Mouse (Mus musculus) embryonic facial prominence, embryonic 10.5 days (tissue): ENCODE data around the gene Slc37a3. TPM values are rescaled to one million over a fixed set of nuclear protein-coding genes. Genes with fewer than 3 reads are reported as not detected.

Experiments used
- DNase-seq: peaks from one replicate; pipeline ENCODE4 v3.0.0-alpha.2; 2017; ENCODE audit warnings: low spot score
- H3K27ac ChIP-seq: fragments of 300-500 bp; sonication (generic); replicated peaks from 2 replicates; pipeline ENCODE4 v1.5.1; 2016; ENCODE audit warnings: mild to moderate bottlenecking
- H3K27me3 ChIP-seq: fragments of 300-500 bp; sonication (generic); replicated peaks from 2 replicates; pipeline ENCODE4 v1.6.1; 2016; ENCODE audit warnings: low read depth, mild to moderate bottlenecking; ENCODE audit not compliant: poor library complexity, severe bottlenecking
- H3K36me3 ChIP-seq: fragments of 300-500 bp; sonication (generic); replicated peaks from 2 replicates; pipeline ENCODE4 v1.6.1; 2016; ENCODE audit warnings: mild to moderate bottlenecking, moderate library complexity
- H3K4me1 ChIP-seq: fragments of 300-500 bp; sonication (generic); 2 replicates; pipeline ENCODE4 v1.6.1; 2016
- H3K4me3 ChIP-seq: fragments of 300-500 bp; sonication (generic); 2 replicates; pipeline ENCODE4 v1.5.1; 2016; ENCODE audit warnings: mild to moderate bottlenecking, moderate library complexity
- H3K9me3 ChIP-seq: fragments of 300-500 bp; sonication (generic); 2 replicates; pipeline ENCODE4 v1.6.1; 2016; ENCODE audit warnings: mild to moderate bottlenecking
- WGBS: fragments of 180-500 bp; shearing (Covaris S2); methylation state at CpG from one replicate; pipeline ENCODE4 v1.1.7; 2016; 5-methylcytosine and 5-hydroxymethylcytosine counted together
- polyA plus RNA-seq: library from polyadenylated mRNA; unstranded; fragments of >200 nt; fragmentation: Nextera tagmentation; extraction: Ambion mirVana; gene quantifications from 2 replicates; pipeline ENCODE4 v1.2.1, GENCODE M21; 2016

The Slc37a3 gene
- polyA plus RNA-seq, 1 experiment from 2014 or later: 43.6 TPM

- H3K36me3 ChIP-seq: peaks cover 60% of the 10 kb centered on the region
- DNase-seq: no peak
- H3K4me3 ChIP-seq: no peak overlapping the region
- H3K27ac ChIP-seq: no peak overlapping the region
- 0 out of 2 replicates have a peak, but pooled peaks cover 3% of the 10 kb centered on the region for H3K4me1 ChIP-seq
- H3K9me3 ChIP-seq: no peaks in the 10 kb centered on the region
- 92% methylated on average over 3 of the region's 3 CpGs for WGBS
- no peaks in the 10 kb centered on the region for H3K27me3 ChIP-seq
These were observed 42.6 kb downstream of the Slc37a3 start for GRCm38 (mm10) chr6:39334873-39335272.

GRCm38 (mm10) chr6:39334224-39334623 lies 43.3 kb downstream of the Slc37a3 start:
- Histone ChIP-seq H3K27ac (no peak overlapping the region), H3K27me3 (no peaks in the 10 kb centered on the region), H3K9me3 (no peaks in the 10 kb centered on the region), H3K36me3 (peaks cover 60% of the 10 kb centered on the region), H3K4me1 (0 out of 2 replicates have a peak, but pooled peaks cover 3% of the 10 kb centered on the region), H3K4me3 (no peak overlapping the region)
- no peak for DNase-seq
- 92% methylated on average over 7 of the region's 7 CpGs for WGBS

GRCm38 (mm10) chr6:39331998-39332700 lies 45.3 kb downstream of the Slc37a3 start:
- Histone ChIP-seq H3K27me3 (no peaks in the 10 kb centered on the region), H3K36me3 (peaks cover 48% of the 10 kb centered on the region), H3K9me3 (no peaks in the 10 kb centered on the region), H3K4me1 (0 out of 2 replicates have a peak, but pooled peaks cover 3% of the 10 kb centered on the region), H3K4me3 (no peak overlapping the region), H3K27ac (no peak overlapping the region)
- WGBS: 82% methylated on average over 7 of the region's 7 CpGs
- no peak for DNase-seq

GRCm38 (mm10) chr6:39330981-39331380 lies 46.5 kb downstream of the Slc37a3 start:
- 92% methylated on average over 7 of the region's 7 CpGs for WGBS
- H3K36me3 ChIP-seq: peaks cover 40% of the 10 kb centered on the region

GRCm38 (mm10) chr6:39320286-39320685 lies 57.2 kb downstream of the Slc37a3 start:
- 88% methylated on average over 5 of the region's 5 CpGs for WGBS
- no peaks in the 10 kb centered on the region for H3K4me1 ChIP-seq
- no peaks in the 10 kb centered on the region for H3K27me3 ChIP-seq
- H3K36me3 ChIP-seq: peaks cover 4% of the 10 kb centered on the region
- no peak overlapping the region for H3K27ac ChIP-seq
- peaks cover 3% of the 10 kb centered on the region; the same call in 1 of the 2 replicates for H3K9me3 ChIP-seq
- H3K4me3 ChIP-seq: no peak overlapping the region
- DNase-seq: no peak

More at GRCm38 (mm10) chr6:39330981-39331380, 46.5 kb downstream of the Slc37a3 start:
- H3K4me3 ChIP-seq: no peak overlapping the region
- no peaks in the 10 kb centered on the region for H3K27me3 ChIP-seq
- no peaks in the 10 kb centered on the region for H3K9me3 ChIP-seq
- no peak overlapping the region for H3K27ac ChIP-seq
- no peak for DNase-seq
- 0 out of 2 replicates have a peak, but pooled peaks cover 3% of the 10 kb centered on the region for H3K4me1 ChIP-seq

- Histone ChIP-seq H3K4me3 (no peak overlapping the region), H3K9me3 (no peaks in the 10 kb centered on the region), H3K27ac (no peak overlapping the region), H3K36me3 (no peaks in the 10 kb centered on the region), H3K4me1 (no peaks in the 10 kb centered on the region), H3K27me3 (no peaks in the 10 kb centered on the region)
- WGBS: 73% methylated on average over 19 of the region's 19 CpGs
- DNase-seq: no peak
These were observed 58.3 kb downstream of the Slc37a3 start for GRCm38 (mm10) chr6:39319061-39319761.

GRCm38 (mm10) chr6:39318631-39319010 lies 58.9 kb downstream of the Slc37a3 start:
- H3K36me3 ChIP-seq: no peaks in the 10 kb centered on the region
- no peak overlapping the region for H3K4me3 ChIP-seq
- H3K27ac ChIP-seq: no peak overlapping the region
- WGBS: 98% methylated on average over 2 of the region's 2 CpGs
- no peak for DNase-seq
- no peaks in the 10 kb centered on the region for H3K27me3 ChIP-seq
- no peaks in the 10 kb centered on the region for H3K9me3 ChIP-seq
- no peaks in the 10 kb centered on the region for H3K4me1 ChIP-seq

- no peaks in the 10 kb centered on the region for H3K27me3 ChIP-seq
- H3K9me3 ChIP-seq: no peaks in the 10 kb centered on the region
- H3K36me3 ChIP-seq: no peaks in the 10 kb centered on the region
- WGBS: 89% methylated on average over 10 of the region's 10 CpGs
- H3K4me1 ChIP-seq: no peaks in the 10 kb centered on the region
- no peak overlapping the region for H3K27ac ChIP-seq
- DNase-seq: no peak
- no peak overlapping the region for H3K4me3 ChIP-seq
These were observed 59.4 kb downstream of the Slc37a3 start for GRCm38 (mm10) chr6:39317854-39318630.

- no peaks in the 10 kb centered on the region for H3K4me1 ChIP-seq
- DNase-seq: no peak
- H3K36me3 ChIP-seq: no peaks in the 10 kb centered on the region
- WGBS: 87% methylated on average over 6 of the region's 6 CpGs
- no peaks in the 10 kb centered on the region for H3K9me3 ChIP-seq
- no peak overlapping the region for H3K4me3 ChIP-seq
- no peaks in the 10 kb centered on the region for H3K27me3 ChIP-seq
- H3K27ac ChIP-seq: no peak overlapping the region
These were observed 61.4 kb downstream of the Slc37a3 start for GRCm38 (mm10) chr6:39316089-39316488.

- Histone ChIP-seq H3K36me3 (no peaks in the 10 kb centered on the region), H3K4me3 (no peak overlapping the region)
- 92% methylated on average over 12 of the region's 12 CpGs for WGBS
These were observed 63.0 kb downstream of the Slc37a3 start for GRCm38 (mm10) chr6:39314461-39314860.

GRCm38 (mm10) chr6:39311786-39312185 lies 65.7 kb downstream of the Slc37a3 start:
- no peak overlapping the region for H3K27ac ChIP-seq
- no peaks in the 10 kb centered on the region for H3K27me3 ChIP-seq
- no peak overlapping the region for H3K4me3 ChIP-seq
- H3K4me1 ChIP-seq: no peaks in the 10 kb centered on the region
- DNase-seq: no peak
- 87% methylated on average over 3 of the region's 3 CpGs for WGBS
- no peaks in the 10 kb centered on the region for H3K9me3 ChIP-seq
- H3K36me3 ChIP-seq: no peaks in the 10 kb centered on the region

More at GRCm38 (mm10) chr6:39314461-39314860, 63.0 kb downstream of the Slc37a3 start:
- H3K27ac ChIP-seq: no peak overlapping the region
- no peaks in the 10 kb centered on the region for H3K27me3 ChIP-seq
- DNase-seq: no peak
- H3K4me1 ChIP-seq: no peaks in the 10 kb centered on the region
- no peaks in the 10 kb centered on the region for H3K9me3 ChIP-seq

- H3K27me3 ChIP-seq: no peaks in the 10 kb centered on the region
- 11% methylated on average over 6 of the region's 6 CpGs for WGBS
- H3K36me3 ChIP-seq: no peaks in the 10 kb centered on the region
- H3K4me1 ChIP-seq: peaks cover 36% of the 10 kb centered on the region
- peak overlapping the region; percentile 79 for H3K27ac ChIP-seq
- DNase-seq: peak; percentile 48
- no peaks in the 10 kb centered on the region for H3K9me3 ChIP-seq
- no peak overlapping the region for H3K4me3 ChIP-seq
These were observed 73.1 kb downstream of the Slc37a3 start for GRCm38 (mm10) chr6:39304371-39304874.
